Mouse (Mus musculus) hindbrain, embryonic 10.5 days (tissue): ENCODE results near the gene Rce1. TPM values are rescaled to one million over a fixed set of nuclear protein-coding genes. Genes with fewer than 3 reads are reported as not detected.

ENCODE experiments used
- DNase-seq: peaks from one replicate; pipeline ENCODE4 v3.0.0-alpha.2; 2017; ENCODE audit warnings: low spot score
- H3K27ac ChIP-seq: fragments of 300-500 bp; sonication (generic); 2 replicates; pipeline ENCODE4 v1.5.1; 2016; ENCODE audit warnings: mild to moderate bottlenecking, moderate library complexity
- H3K27me3 ChIP-seq: fragments of 300-500 bp; sonication (generic); 2 replicates; pipeline ENCODE4 v1.6.1; 2016; ENCODE audit warnings: mild to moderate bottlenecking; ENCODE audit not compliant: poor library complexity, insufficient read depth, severe bottlenecking
- H3K36me3 ChIP-seq: fragments of 300-500 bp; sonication (generic); 2 replicates; pipeline ENCODE4 v1.6.1; 2016; ENCODE audit warnings: mild to moderate bottlenecking, moderate library complexity
- H3K4me1 ChIP-seq: fragments of 300-500 bp; sonication (generic); replicated peaks from 2 replicates; pipeline ENCODE4 v1.6.1; 2016; ENCODE audit warnings: mild to moderate bottlenecking
- H3K4me3 ChIP-seq: fragments of 300-500 bp; sonication (generic); 2 replicates; pipeline ENCODE4 v1.5.1; 2016; ENCODE audit warnings: mild to moderate bottlenecking, moderate library complexity
- H3K9me3 ChIP-seq: fragments of 300-500 bp; sonication (generic); 2 replicates; pipeline ENCODE4 v1.6.1; 2016; ENCODE audit warnings: mild to moderate bottlenecking, moderate library complexity
- WGBS: fragments of 180-500 bp; shearing (Covaris S2); methylation state at CpG from one replicate; pipeline ENCODE4 v1.1.7; 2016; 5-methylcytosine and 5-hydroxymethylcytosine counted together
- polyA plus RNA-seq: library from polyadenylated mRNA; unstranded; fragments of >200 nt; fragmentation: Nextera tagmentation; extraction: Ambion mirVana; gene quantifications from 2 replicates; pipeline ENCODE4 v1.2.1, GENCODE M21; 2016

The Rce1 gene
- 80.0 and 81.4 TPM in 2 replicates for polyA plus RNA-seq

DNA sequence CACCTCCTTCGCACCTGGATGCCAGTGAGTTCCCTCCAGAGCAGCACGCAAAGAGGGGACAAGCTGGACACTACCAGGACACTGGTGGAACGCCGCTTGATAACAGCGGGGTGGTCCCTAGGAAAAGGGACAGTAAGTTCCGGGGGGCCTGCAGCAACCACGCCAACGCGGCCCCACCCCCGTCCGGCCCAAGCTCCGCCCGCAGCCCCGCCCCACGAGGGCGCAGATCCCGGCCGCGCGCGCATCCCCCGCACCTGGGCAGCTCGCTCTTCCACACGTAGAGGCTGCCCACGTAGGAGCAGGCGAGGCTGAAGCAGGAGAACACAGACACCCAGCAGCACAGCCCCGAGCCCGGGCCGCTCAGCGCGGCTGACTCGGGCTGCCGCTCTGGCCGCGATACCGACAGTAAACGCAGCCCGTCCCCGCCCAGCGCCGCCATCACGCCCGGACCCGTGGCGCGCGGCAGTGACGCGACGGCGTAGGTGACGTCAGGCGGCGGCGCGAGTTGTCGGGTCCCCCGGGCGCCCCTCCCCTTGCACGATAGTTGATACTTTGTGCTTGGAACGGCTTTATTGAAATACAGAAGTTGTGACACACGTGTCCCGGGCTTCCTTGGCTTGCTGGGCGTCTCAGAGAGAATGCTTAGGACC is at the start of gene Rce1:
Rce1 (minus strand) TSS at position 463 of the 650 bp plus-strand sequence.
- H3K36me3 ChIP-seq, result peaks cover 38% of the 10 kb centered on the region
- peaks cover 55% of the 10 kb centered on the region for H3K4me1 ChIP-seq
- H3K27ac ChIP-seq, result peak within 1 kb of the TSS; percentile 97
- peak; percentile 91 for DNase-seq
- WGBS, result under 1% methylated on average over 64 of the region's 64 CpGs
- no peaks in the 10 kb centered on the region for H3K27me3 ChIP-seq
- H3K4me3 ChIP-seq, result peak within 1 kb of the TSS; percentile 84
- no peaks in the 10 kb centered on the region for H3K9me3 ChIP-seq

- Histone ChIP-seq H3K36me3 (no peaks in the 10 kb centered on the region), H3K27me3 (no peaks in the 10 kb centered on the region), H3K9me3 (no peaks in the 10 kb centered on the region), H3K4me3 (no peak overlapping the region), H3K4me1 (0 out of 2 replicates have a peak, but pooled peaks cover 4% of the 10 kb centered on the region), H3K27ac (no peak overlapping the region)
- WGBS, result 63% methylated on average over 6 of the region's 6 CpGs
- DNase-seq, result no peak
Observed at GRCm38 (mm10) chr19:4672401-4672800, 47.0 kb upstream of the Rce1 start.

- 0 out of 2 replicates have a peak, but pooled peaks cover 4% of the 10 kb centered on the region for H3K4me1 ChIP-seq
- no peaks in the 10 kb centered on the region; the same call in 1 of the 2 replicates for H3K27me3 ChIP-seq
- WGBS, result 90% methylated on average over 4 of the region's 4 CpGs
- DNase-seq, result no peak
- H3K27ac ChIP-seq, result no peak overlapping the region
- H3K4me3 ChIP-seq, result no peak overlapping the region
- no peaks in the 10 kb centered on the region for H3K36me3 ChIP-seq
- H3K9me3 ChIP-seq, result no peaks in the 10 kb centered on the region
Observed at GRCm38 (mm10) chr19:4670776-4671175, 45.3 kb upstream of the Rce1 start.

GRCm38 (mm10) chr19:4666815-4667214 is 41.4 kb upstream of the Rce1 start:
- Histone ChIP-seq H3K4me1 (no peaks in the 10 kb centered on the region), H3K9me3 (no peaks in the 10 kb centered on the region), H3K27me3 (no peaks in the 10 kb centered on the region; the same call in 1 of the 2 replicates), H3K4me3 (no peak overlapping the region), H3K36me3 (no peaks in the 10 kb centered on the region), H3K27ac (no peak overlapping the region)
- DNase-seq, result no peak

- Histone ChIP-seq H3K9me3 (no peaks in the 10 kb centered on the region), H3K4me1 (no peaks in the 10 kb centered on the region), H3K27ac (no peak overlapping the region), H3K36me3 (no peaks in the 10 kb centered on the region), H3K27me3 (no peaks in the 10 kb centered on the region), H3K4me3 (no peak overlapping the region)
- WGBS, result 86% methylated on average over 5 of the region's 5 CpGs
- DNase-seq, result no peak
Observed at GRCm38 (mm10) chr19:4658156-4658555, 32.7 kb upstream of the Rce1 start.

DNA sequence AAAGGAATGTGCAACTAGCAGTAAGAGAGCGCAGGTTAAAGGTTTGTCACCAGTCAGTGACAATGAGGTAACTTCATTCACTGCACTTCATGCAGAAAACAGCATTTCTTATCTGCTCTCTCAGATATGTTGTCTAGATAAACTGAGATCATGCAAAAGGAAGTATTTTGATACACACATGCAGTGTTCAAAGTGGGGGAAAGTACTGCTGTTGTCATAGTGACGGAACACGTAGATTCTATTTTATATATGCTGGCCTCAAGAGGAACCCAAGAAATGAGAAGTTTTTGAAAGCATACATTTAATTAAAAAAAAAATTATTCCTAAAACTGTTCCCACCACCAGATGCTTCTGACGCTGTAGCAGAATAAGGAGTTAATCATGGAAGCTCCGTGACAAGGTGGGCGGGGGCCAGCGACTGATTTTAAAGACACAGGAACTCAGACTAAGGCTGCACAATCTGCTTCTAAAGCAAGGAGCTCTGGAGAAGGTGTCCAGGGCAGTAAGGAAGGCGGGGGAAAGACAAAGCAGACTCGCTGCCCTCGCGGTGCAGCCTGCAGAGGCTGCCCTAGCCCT is 21.6 kb upstream of the Rce1 start:
- 73% methylated on average over 11 of the region's 11 CpGs for WGBS
- Histone ChIP-seq H3K4me3 (no peak overlapping the region), H3K27ac (no peak overlapping the region), H3K27me3 (no peaks in the 10 kb centered on the region), H3K4me1 (no peaks in the 10 kb centered on the region), H3K9me3 (no peaks in the 10 kb centered on the region), H3K36me3 (no peaks in the 10 kb centered on the region)
- no peak for DNase-seq

DNA sequence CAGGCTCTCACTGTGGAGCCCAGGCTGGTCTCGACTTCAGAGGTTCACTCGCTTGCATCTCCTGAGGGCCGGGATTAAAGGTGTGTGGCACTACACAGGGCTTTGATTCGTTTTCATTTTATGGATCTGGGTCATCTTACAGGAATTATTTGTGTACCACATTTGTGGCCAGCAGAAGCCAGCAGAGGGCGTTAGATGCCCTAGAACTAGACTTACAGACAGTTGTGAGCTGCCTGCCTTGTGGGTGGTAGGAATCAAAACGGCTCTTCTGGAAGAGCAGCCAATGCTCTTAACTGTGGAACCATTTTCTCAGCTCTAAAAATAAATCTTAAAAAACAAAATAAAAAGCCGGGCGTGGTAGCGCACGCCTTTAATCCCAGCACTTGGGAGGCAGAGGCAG is 18.8 kb upstream of the Rce1 start:
- Histone ChIP-seq H3K4me3 (no peak overlapping the region), H3K36me3 (no peaks in the 10 kb centered on the region), H3K9me3 (no peaks in the 10 kb centered on the region), H3K27me3 (no peaks in the 10 kb centered on the region), H3K27ac (no peak overlapping the region), H3K4me1 (no peaks in the 10 kb centered on the region)
- DNase-seq, result peak; percentile 42
- WGBS, result 43% methylated on average over 10 of the region's 10 CpGs

DNA sequence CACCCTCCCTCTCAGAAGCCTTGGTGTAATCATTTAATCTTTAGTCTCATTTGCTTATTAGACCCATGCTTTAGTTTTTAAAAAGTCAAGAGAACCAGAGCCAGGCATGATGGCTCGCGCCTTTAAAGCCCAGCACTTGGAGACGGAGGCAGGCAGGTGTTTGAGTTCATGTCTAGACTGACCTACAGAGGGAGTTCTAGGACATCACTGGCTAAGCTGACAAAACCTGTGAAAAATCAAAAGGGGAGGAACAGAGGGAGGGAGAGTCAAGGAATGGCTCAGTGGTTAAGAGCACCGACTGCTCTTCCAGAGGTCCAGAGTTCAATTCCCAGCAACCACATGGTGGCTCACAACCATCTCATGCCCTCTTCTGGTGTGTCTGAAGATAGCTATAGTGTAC is 10.5 kb upstream of the Rce1 start:
- no peak for DNase-seq
- Histone ChIP-seq H3K4me1 (no peaks in the 10 kb centered on the region), H3K27ac (no peak overlapping the region), H3K27me3 (no peaks in the 10 kb centered on the region), H3K4me3 (no peak overlapping the region), H3K9me3 (no peaks in the 10 kb centered on the region), H3K36me3 (no peaks in the 10 kb centered on the region)
- 75% methylated on average over 4 of the region's 4 CpGs for WGBS

- H3K27me3 ChIP-seq, result no peaks in the 10 kb centered on the region
- DNase-seq, result peak; percentile 79
- H3K9me3 ChIP-seq, result no peaks in the 10 kb centered on the region
- H3K4me3 ChIP-seq, result no peak overlapping the region
- peaks cover 51% of the 10 kb centered on the region for H3K4me1 ChIP-seq
- WGBS, result 0% methylated on average over 1 of the region's 1 CpGs
- H3K36me3 ChIP-seq, result peaks cover 3% of the 10 kb centered on the region
- H3K27ac ChIP-seq, result peak overlapping the region; percentile 53
Observed at GRCm38 (mm10) chr19:4628819-4629218, 3.4 kb upstream of the Rce1 start.

GRCm38 (mm10) chr19:4625829-4626535 is 541 bp upstream of the Rce1 start:
- DNase-seq, result no peak
- H3K27ac ChIP-seq, result peak overlapping the region; percentile 97
- H3K36me3 ChIP-seq, result peaks cover 31% of the 10 kb centered on the region
- no peaks in the 10 kb centered on the region for H3K27me3 ChIP-seq
- H3K9me3 ChIP-seq, result no peaks in the 10 kb centered on the region
- 3% methylated on average over 35 of the region's 35 CpGs for WGBS
- peak overlapping the region; percentile 84 for H3K4me3 ChIP-seq
- H3K4me1 ChIP-seq, result peaks cover 55% of the 10 kb centered on the region

- peak overlapping the region; percentile 97 for H3K27ac ChIP-seq
- DNase-seq, result no peak
Observed at GRCm38 (mm10) chr19:4624406-4625178, 849 bp downstream of the Rce1 start.

DNA sequence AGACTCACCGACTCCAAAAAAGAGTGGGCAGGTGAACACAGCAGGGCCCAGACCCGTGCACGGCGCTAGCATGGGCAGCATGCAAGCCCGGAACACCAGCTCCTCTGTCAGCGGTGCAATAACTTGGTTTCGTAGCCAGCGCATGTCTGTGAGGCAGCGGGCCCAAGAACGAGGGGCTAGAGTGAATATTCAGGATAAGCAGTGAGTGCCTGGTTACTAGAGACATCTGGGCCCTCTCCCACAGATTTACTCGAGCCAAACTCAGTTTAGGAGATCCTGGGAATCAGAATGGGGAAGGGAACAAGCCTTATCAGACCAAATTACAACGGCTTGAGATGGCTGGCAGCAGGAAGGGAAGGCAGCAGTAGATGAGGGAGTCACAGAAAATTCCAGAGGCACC is 1.4 kb downstream of the Rce1 start:
- H3K4me3 ChIP-seq, result peak overlapping the region; percentile 84; the same call in 1 of the 2 replicates
- 95% methylated on average over 12 of the region's 12 CpGs for WGBS
- H3K27me3 ChIP-seq, result no peaks in the 10 kb centered on the region
- H3K27ac ChIP-seq, result no peak overlapping the region
- no peaks in the 10 kb centered on the region for H3K9me3 ChIP-seq
- peaks cover 41% of the 10 kb centered on the region for H3K36me3 ChIP-seq
- peaks cover 51% of the 10 kb centered on the region for H3K4me1 ChIP-seq
- no peak for DNase-seq

More at GRCm38 (mm10) chr19:4624406-4625178, 849 bp downstream of the Rce1 start:
- H3K4me1 ChIP-seq, result peaks cover 55% of the 10 kb centered on the region
- no peaks in the 10 kb centered on the region for H3K27me3 ChIP-seq
- H3K4me3 ChIP-seq, result peak overlapping the region; percentile 84
- H3K9me3 ChIP-seq, result no peaks in the 10 kb centered on the region
- peaks cover 41% of the 10 kb centered on the region for H3K36me3 ChIP-seq
- 31% methylated on average over 4 of the region's 4 CpGs for WGBS
